Mouse (Mus musculus) intestine, embryonic 15.5 days (tissue): ENCODE measurements around the gene Olfr155. TPM values are rescaled to one million over a fixed set of nuclear protein-coding genes. Genes with fewer than 3 reads are reported as not detected.

Experiments
- ATAC-seq: fragments of 200-750 bp; cut with Nextera tagmentation; 2 replicates; pipeline ENCODE4 v1.8.0; 2017; ENCODE audit warnings: moderate TSS enrichment, moderate library complexity
- H3K27ac ChIP-seq: fragments of 300-500 bp; sonication (generic); 2 replicates; pipeline ENCODE4 v1.5.1; 2015; ENCODE audit warnings: mild to moderate bottlenecking, inconsistent platforms
- H3K27me3 ChIP-seq: fragments of 300-500 bp; sonication (generic); replicated peaks from 2 replicates; pipeline ENCODE4 v1.6.1; 2015; ENCODE audit warnings: inconsistent platforms
- H3K36me3 ChIP-seq: fragments of 300-500 bp; sonication (generic); 2 replicates; pipeline ENCODE4 v1.6.1; 2015; ENCODE audit warnings: inconsistent platforms
- H3K4me1 ChIP-seq: fragments of 300-500 bp; sonication (generic); replicated peaks from 2 replicates; pipeline ENCODE4 v1.6.1; 2015; ENCODE audit warnings: inconsistent platforms
- H3K4me2 ChIP-seq: fragments of 300-500 bp; sonication (generic); replicated peaks from 2 replicates; pipeline ENCODE4 v1.6.1; 2015; ENCODE audit warnings: mild to moderate bottlenecking, inconsistent platforms
- H3K4me3 ChIP-seq: fragments of 300-500 bp; sonication (generic); replicated peaks from 2 replicates; pipeline ENCODE4 v1.5.1; 2015; ENCODE audit warnings: inconsistent platforms
- H3K9ac ChIP-seq: fragments of 300-500 bp; sonication (generic); 2 replicates; pipeline ENCODE4 v1.6.1; 2015; ENCODE audit warnings: inconsistent platforms
- H3K9me3 ChIP-seq: fragments of 300-500 bp; sonication (generic); 2 replicates; pipeline ENCODE4 v1.6.1; 2016; ENCODE audit warnings: inconsistent platforms
- WGBS: fragments of 180-500 bp; shearing (Covaris S2); methylation state at CpG from one replicate; pipeline ENCODE4 v1.1.7; 2015; 5-methylcytosine and 5-hydroxymethylcytosine counted together
- polyA plus RNA-seq: library from polyadenylated mRNA; unstranded; fragments of >200 nt; fragmentation: Nextera tagmentation; extraction: Ambion mirVana; gene quantifications from 2 replicates; pipeline ENCODE4 v1.2.1, GENCODE M21; 2015

Gene Olfr155
- not detected in 2 replicates for polyA plus RNA-seq

DNA sequence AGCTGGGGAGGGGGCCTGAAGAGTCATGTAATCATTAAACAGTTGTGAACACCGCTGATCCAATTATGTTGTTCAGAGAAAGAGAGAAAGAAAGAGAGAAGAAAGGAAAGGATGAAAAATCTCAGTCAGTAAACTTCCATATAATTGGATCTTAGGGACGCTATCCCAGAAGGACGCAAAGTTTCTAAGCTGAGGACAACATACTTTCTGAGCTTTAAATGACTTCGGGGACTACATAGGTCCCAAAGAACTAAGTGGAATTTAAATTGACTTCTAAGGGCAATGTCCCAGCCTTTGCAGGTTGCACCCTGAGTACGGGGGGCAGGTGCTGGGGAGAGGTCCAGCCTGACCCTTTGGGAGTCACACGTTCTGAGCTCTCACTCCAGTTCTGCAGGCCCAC lies at the start of gene Olfr155:
Olfr155 (plus strand) TSS at position 301 of the 400 bp plus-strand sequence.
- Histone ChIP-seq H3K4me2 (no peak within 1 kb of the TSS), H3K4me1 (no peaks in the 10 kb centered on the region), H3K4me3 (no peak within 1 kb of the TSS), H3K9ac (no peak within 1 kb of the TSS), H3K27me3 (no peaks in the 10 kb centered on the region), H3K9me3 (no peaks in the 10 kb centered on the region), H3K27ac (no peak within 1 kb of the TSS), H3K36me3 (no peaks in the 10 kb centered on the region)
- ATAC-seq, result no peak
- 88% methylated on average over 6 of the region's 6 CpGs for WGBS

DNA sequence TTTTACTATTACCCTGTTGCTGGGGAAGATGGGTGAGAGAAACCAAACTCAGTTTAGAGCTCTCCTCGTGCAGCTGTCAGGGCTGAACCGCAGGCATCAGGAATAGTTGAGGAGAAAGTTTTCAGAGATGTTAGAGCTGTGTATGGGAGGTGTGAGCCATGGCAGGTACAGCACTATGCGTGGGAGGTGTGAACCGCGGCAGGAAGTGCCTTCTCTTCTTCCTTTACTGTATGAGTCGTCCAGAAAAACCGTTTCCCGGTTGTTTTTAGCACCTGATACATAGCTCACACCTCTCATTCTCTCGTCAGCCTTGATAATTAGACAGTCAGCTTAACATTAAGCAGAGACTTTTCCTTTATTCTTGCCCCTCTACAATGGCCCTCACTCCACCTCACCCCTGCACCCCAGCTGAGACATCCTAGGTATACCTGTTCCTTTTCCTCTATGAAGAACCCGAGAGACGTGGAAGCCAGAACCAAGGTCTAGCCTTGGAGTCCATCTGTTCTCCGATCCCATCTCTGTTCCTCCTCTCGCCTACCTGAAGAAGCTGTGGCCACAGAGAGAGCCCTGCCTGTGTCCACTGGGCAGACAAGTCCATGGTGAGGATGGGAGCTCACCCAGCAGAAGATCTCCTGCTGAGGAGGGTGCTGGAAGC lies 28.3 kb upstream of the Olfr155 start:
- Histone ChIP-seq H3K27me3 (no peaks in the 10 kb centered on the region), H3K9me3 (no peaks in the 10 kb centered on the region), H3K9ac (no peak overlapping the region), H3K4me2 (no peak overlapping the region), H3K36me3 (no peaks in the 10 kb centered on the region), H3K4me3 (no peak overlapping the region), H3K4me1 (no peaks in the 10 kb centered on the region), H3K27ac (no peak overlapping the region)
- 74% methylated on average over 13 of the region's 13 CpGs for WGBS
- ATAC-seq, result no peak

DNA sequence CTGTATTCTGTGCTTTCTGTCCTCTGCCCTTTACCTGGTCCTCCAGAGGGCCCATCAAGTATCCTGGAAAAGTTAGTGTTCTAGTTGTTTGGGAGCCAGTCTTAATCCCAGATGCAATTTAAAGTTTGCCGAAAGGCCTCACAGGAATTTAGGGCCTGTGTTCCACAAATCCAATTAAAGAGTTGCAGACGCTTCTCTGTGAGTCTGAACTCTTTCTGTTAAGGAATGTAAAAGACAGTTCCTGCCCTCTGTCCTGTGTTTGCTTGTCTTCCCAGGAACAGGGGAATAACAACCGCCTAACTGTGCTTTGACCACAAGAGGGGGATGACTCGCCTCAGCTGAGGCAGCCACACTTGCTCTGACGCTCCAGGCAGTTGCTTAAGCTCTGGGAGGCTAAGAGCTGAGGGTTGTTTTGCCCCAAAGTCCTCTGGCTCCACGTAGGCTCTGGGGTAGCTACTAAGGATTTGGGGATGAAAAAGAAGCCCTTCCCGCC lies 27.5 kb upstream of the Olfr155 start, which contains the start of gene Olfr156:
Olfr156 (minus strand) TSS at position 51 of the 493 bp plus-strand sequence.
- no peaks in the 10 kb centered on the region for H3K4me1 ChIP-seq
- H3K9ac ChIP-seq, result no peak within 1 kb of the TSS
- 15% methylated on average over 7 of the region's 7 CpGs for WGBS
- H3K27ac ChIP-seq, result no peak within 1 kb of the TSS
- no peaks in the 10 kb centered on the region for H3K36me3 ChIP-seq
- no peak within 1 kb of the TSS for H3K4me3 ChIP-seq
- H3K27me3 ChIP-seq, result no peaks in the 10 kb centered on the region
- no peak within 1 kb of the TSS for H3K4me2 ChIP-seq
- ATAC-seq, result no peak
- no peaks in the 10 kb centered on the region for H3K9me3 ChIP-seq

GRCm38 (mm10) chr4:43828806-43829205 lies 22.6 kb upstream of the Olfr155 start:
- Histone ChIP-seq H3K36me3 (no peaks in the 10 kb centered on the region), H3K4me3 (no peak overlapping the region), H3K4me2 (no peak overlapping the region), H3K9ac (no peak overlapping the region), H3K27me3 (no peaks in the 10 kb centered on the region), H3K9me3 (no peaks in the 10 kb centered on the region), H3K4me1 (no peaks in the 10 kb centered on the region), H3K27ac (no peak overlapping the region)
- WGBS, result 86% methylated on average over 4 of the region's 4 CpGs
- no peak for ATAC-seq

- ATAC-seq, result no peak
- H3K4me2 ChIP-seq, result no peak overlapping the region
These were observed 19.3 kb upstream of the Olfr155 start for GRCm38 (mm10) chr4:43832031-43832430.

GRCm38 (mm10) chr4:43833752-43834151 lies 17.6 kb upstream of the Olfr155 start:
- H3K27ac ChIP-seq, result no peak overlapping the region
- no peaks in the 10 kb centered on the region for H3K4me1 ChIP-seq
- H3K9ac ChIP-seq, result no peak overlapping the region
- ATAC-seq, result no peak
- no peak overlapping the region for H3K4me3 ChIP-seq
- WGBS, result 65% methylated on average over 5 of the region's 5 CpGs
- H3K9me3 ChIP-seq, result no peaks in the 10 kb centered on the region
- no peaks in the 10 kb centered on the region for H3K27me3 ChIP-seq
- H3K36me3 ChIP-seq, result no peaks in the 10 kb centered on the region
- no peak overlapping the region for H3K4me2 ChIP-seq

More at GRCm38 (mm10) chr4:43832031-43832430, 19.3 kb upstream of the Olfr155 start:
- Histone ChIP-seq H3K36me3 (no peaks in the 10 kb centered on the region), H3K4me3 (no peak overlapping the region), H3K9ac (no peak overlapping the region), H3K27ac (no peak overlapping the region), H3K9me3 (no peaks in the 10 kb centered on the region), H3K27me3 (no peaks in the 10 kb centered on the region), H3K4me1 (no peaks in the 10 kb centered on the region)
- 69% methylated on average over 5 of the region's 5 CpGs for WGBS

- Histone ChIP-seq H3K27me3 (no peaks in the 10 kb centered on the region), H3K4me3 (no peak overlapping the region), H3K4me2 (no peak overlapping the region), H3K36me3 (no peaks in the 10 kb centered on the region), H3K27ac (no peak overlapping the region), H3K9ac (no peak overlapping the region), H3K4me1 (no peaks in the 10 kb centered on the region), H3K9me3 (no peaks in the 10 kb centered on the region)
- ATAC-seq, result no peak
- WGBS, result 71% methylated on average over 4 of the region's 4 CpGs
These were observed 16.6 kb upstream of the Olfr155 start for GRCm38 (mm10) chr4:43834749-43835148.

DNA sequence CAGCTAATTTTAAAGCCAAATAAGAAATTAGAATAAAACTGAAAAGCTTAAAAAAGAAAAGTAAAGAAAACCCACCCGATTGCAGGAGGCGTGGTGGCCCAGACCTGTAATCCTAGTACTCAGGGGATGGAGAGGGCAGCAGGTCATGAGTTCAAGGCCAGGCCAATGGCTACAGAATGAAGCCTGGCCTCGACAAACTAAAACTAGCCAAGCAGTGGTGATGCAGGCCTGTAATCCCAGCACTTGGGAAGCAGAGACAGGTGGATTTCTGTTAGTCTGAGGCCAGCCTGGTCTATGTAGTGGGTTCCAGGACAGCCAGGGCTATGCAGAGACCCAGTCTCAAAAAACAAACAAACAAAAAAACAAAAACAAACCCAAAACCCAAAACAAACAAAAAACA lies 13.0 kb upstream of the Olfr155 start:
- 56% methylated on average over 3 of the region's 3 CpGs for WGBS

DNA sequence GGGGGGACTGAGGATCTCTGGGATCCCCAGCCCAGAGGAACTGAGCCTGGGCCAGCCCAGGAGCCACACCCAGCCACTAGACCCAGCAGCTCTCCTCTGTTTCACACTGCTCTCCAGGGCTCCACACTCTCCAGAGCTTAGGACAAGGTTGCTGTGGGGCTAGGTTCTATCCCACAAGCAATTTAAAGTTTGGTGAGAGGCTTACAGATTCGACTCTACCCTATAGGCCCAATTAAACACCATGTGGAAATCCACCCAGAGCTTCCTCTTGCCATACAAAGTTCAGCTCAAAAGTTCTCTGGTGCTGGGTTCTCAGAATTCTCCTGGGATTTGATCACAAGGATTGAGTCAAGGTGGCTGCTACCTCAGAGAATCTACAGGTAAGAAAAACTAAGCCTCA lies 11.3 kb upstream of the Olfr155 start, which contains the start of gene Olfr157:
Olfr157 (minus strand) TSS at position 101 of the 400 bp plus-strand sequence.
- no peak within 1 kb of the TSS for H3K4me2 ChIP-seq
- no peaks in the 10 kb centered on the region for H3K27me3 ChIP-seq
- H3K9me3 ChIP-seq, result no peaks in the 10 kb centered on the region
- H3K36me3 ChIP-seq, result no peaks in the 10 kb centered on the region
- no peak within 1 kb of the TSS for H3K4me3 ChIP-seq
- no peak for ATAC-seq
- H3K9ac ChIP-seq, result no peak within 1 kb of the TSS
- H3K27ac ChIP-seq, result no peak within 1 kb of the TSS
- H3K4me1 ChIP-seq, result no peaks in the 10 kb centered on the region
- 77% methylated on average over 1 of the region's 1 CpGs for WGBS

More for the DNA sequence above, 13.0 kb upstream of the Olfr155 start:
- H3K27ac ChIP-seq, result no peak overlapping the region
- H3K4me3 ChIP-seq, result no peak overlapping the region
- H3K4me2 ChIP-seq, result no peak overlapping the region
- no peaks in the 10 kb centered on the region for H3K27me3 ChIP-seq
- no peak for ATAC-seq
- no peaks in the 10 kb centered on the region for H3K36me3 ChIP-seq
- H3K9ac ChIP-seq, result no peak overlapping the region
- no peaks in the 10 kb centered on the region for H3K9me3 ChIP-seq
- H3K4me1 ChIP-seq, result no peaks in the 10 kb centered on the region

GRCm38 (mm10) chr4:43854101-43854500 lies 2.7 kb downstream of the Olfr155 start:
- no peak overlapping the region for H3K9ac ChIP-seq
- ATAC-seq, result no peak
- no peaks in the 10 kb centered on the region for H3K27me3 ChIP-seq
- H3K9me3 ChIP-seq, result no peaks in the 10 kb centered on the region
- WGBS, result 70% methylated on average over 8 of the region's 8 CpGs
- H3K27ac ChIP-seq, result no peak overlapping the region
- no peak overlapping the region for H3K4me3 ChIP-seq
- H3K36me3 ChIP-seq, result no peaks in the 10 kb centered on the region
- no peak overlapping the region for H3K4me2 ChIP-seq
- H3K4me1 ChIP-seq, result no peaks in the 10 kb centered on the region

DNA sequence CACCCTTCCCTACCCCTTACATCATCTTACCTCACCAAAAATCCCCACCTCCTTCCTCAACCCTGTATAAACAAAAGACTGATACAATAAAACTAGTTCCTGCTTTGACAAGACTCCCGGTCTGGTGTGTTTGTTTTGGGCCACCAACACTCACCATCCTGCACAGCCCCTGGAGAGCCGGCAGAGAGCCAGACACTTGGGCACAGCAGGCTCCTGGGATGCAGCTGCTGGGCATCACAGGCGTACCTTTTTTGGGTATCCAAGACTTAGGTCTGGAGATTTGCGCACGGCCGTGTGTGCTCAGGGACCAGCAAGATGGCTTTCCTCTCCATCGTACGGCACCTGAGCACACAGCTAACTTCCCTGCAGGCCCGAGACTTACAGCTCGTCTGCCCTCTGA lies 8.5 kb downstream of the Olfr155 start:
- WGBS, result 73% methylated on average over 10 of the region's 10 CpGs
- Histone ChIP-seq H3K36me3 (no peaks in the 10 kb centered on the region), H3K4me3 (no peak overlapping the region), H3K27me3 (no peaks in the 10 kb centered on the region), H3K27ac (no peak overlapping the region), H3K9me3 (no peaks in the 10 kb centered on the region), H3K4me2 (no peak overlapping the region), H3K9ac (no peak overlapping the region), H3K4me1 (no peaks in the 10 kb centered on the region)
- ATAC-seq, result no peak

GRCm38 (mm10) chr4:43860744-43861519 lies 9.6 kb downstream of the Olfr155 start:
- Histone ChIP-seq H3K4me3 (no peak overlapping the region), H3K27ac (no peak overlapping the region), H3K36me3 (no peaks in the 10 kb centered on the region), H3K4me1 (no peaks in the 10 kb centered on the region), H3K9ac (no peak overlapping the region), H3K27me3 (no peaks in the 10 kb centered on the region), H3K9me3 (no peaks in the 10 kb centered on the region), H3K4me2 (no peak overlapping the region)
- ATAC-seq, result 0 out of 2 replicates have a peak, but pooled peaks have one; percentile 28
- 16% methylated on average over 14 of the region's 14 CpGs for WGBS
